Mouse (Mus musculus): ENCODE measurements around the gene Prkch. TPM values are rescaled to one million over a fixed set of nuclear protein-coding genes. Genes with fewer than 3 reads are reported as not detected.
A peak's percentile ranks its signal among the peaks of the same experiment; 100 is the strongest.
"Not testable (repeated sequence)": the region's sequence is repeated elsewhere in the genome, so short reads cannot be mapped to it uniquely, and the experiment has no call there.

Gene Prkch
- polyA plus RNA-seq, 1 experiment from 2014 or later, result 8.8 TPM

- Histone ChIP-seq H3K4me2 (ENCODE audit: low read depth, severe bottlenecking) (peak within 1 kb of the TSS; percentile 75), H3K9ac (ENCODE audit: low read length) (peak within 1 kb of the TSS; percentile 67), H3K36me3 (ENCODE audit: control insufficient read depth, insufficient read depth, low read length) (no peaks in the 10 kb centered on the region), H3K4me1 (ENCODE audit: control insufficient read depth, insufficient read depth, low read length) (peaks cover 21% of the 10 kb centered on the region), H3K27ac (replicated peaks; ENCODE audit: low read depth, low read length) (peak within 1 kb of the TSS; percentile 61), H3K4me3 (ENCODE audit: low read depth, low read length) (peak within 1 kb of the TSS; percentile 51), H3K27me3 (ENCODE audit: control insufficient read depth, insufficient read depth, low read length) (peaks cover 31% of the 10 kb centered on the region), H3K9me3 (ENCODE audit: control insufficient read depth, low read length) (no peaks in the 10 kb centered on the region)
- 1% methylated on average over 23 of the region's 61 CpGs for WGBS
- DNase-seq (ENCODE audit: low spot score) (no peak), ATAC-seq (ENCODE audit: insufficient number of reproducible peaks, low FRiP score, low TSS enrichment, low read depth) (peak; percentile 72)
Observed at GRCm38 (mm10) chr12:73546086-73546711, 38.4 kb upstream of the Prkch start, which contains the start of gene Tmem30b. Gene Tmem30b, minus strand, starts transcription at chr12:73546392.

- H3K4me1 ChIP-seq (ENCODE audit: control insufficient read depth, insufficient read depth, low read length), result peaks cover 13% of the 10 kb centered on the region
- no peak overlapping the region for H3K4me3 ChIP-seq (ENCODE audit: low read depth, low read length)
- H3K36me3 ChIP-seq (ENCODE audit: control insufficient read depth, insufficient read depth, low read length), result no peaks in the 10 kb centered on the region
- ATAC-seq (ENCODE audit: insufficient number of reproducible peaks, low FRiP score, low TSS enrichment, low read depth) (no peak), DNase-seq (ENCODE audit: low spot score) (no peak)
- H3K9ac ChIP-seq (ENCODE audit: low read length), result no peak overlapping the region
- WGBS, result 31% methylated on average over 10 of the region's 10 CpGs
- H3K27me3 ChIP-seq (ENCODE audit: control insufficient read depth, insufficient read depth, low read length), result peaks cover 31% of the 10 kb centered on the region
- H3K9me3 ChIP-seq (ENCODE audit: control insufficient read depth, low read length), result no peaks in the 10 kb centered on the region
- no peak overlapping the region for H3K27ac ChIP-seq (replicated peaks; ENCODE audit: low read depth, low read length)
- H3K4me2 ChIP-seq (ENCODE audit: low read depth, severe bottlenecking), result no peak overlapping the region
Observed at GRCm38 (mm10) chr12:73547646-73548045, 37.0 kb upstream of the Prkch start.

GRCm38 (mm10) chr12:73548259-73548658 lies 36.3 kb upstream of the Prkch start:
- 68% methylated on average over 8 of the region's 8 CpGs for WGBS
- ATAC-seq (ENCODE audit: insufficient number of reproducible peaks, low FRiP score, low TSS enrichment, low read depth) (no peak), DNase-seq (ENCODE audit: low spot score) (no peak)
- no peaks in the 10 kb centered on the region for H3K36me3 ChIP-seq (ENCODE audit: control insufficient read depth, insufficient read depth, low read length)
- no peak overlapping the region for H3K9ac ChIP-seq (ENCODE audit: low read length)
- H3K27ac ChIP-seq (replicated peaks; ENCODE audit: low read depth, low read length), result no peak overlapping the region
- H3K4me1 ChIP-seq (ENCODE audit: control insufficient read depth, insufficient read depth, low read length), result peaks cover 13% of the 10 kb centered on the region
- H3K4me3 ChIP-seq (ENCODE audit: low read depth, low read length), result no peak overlapping the region
- no peaks in the 10 kb centered on the region for H3K9me3 ChIP-seq (ENCODE audit: control insufficient read depth, low read length)
- peaks cover 31% of the 10 kb centered on the region for H3K27me3 ChIP-seq (ENCODE audit: control insufficient read depth, insufficient read depth, low read length)
- no peak overlapping the region for H3K4me2 ChIP-seq (ENCODE audit: low read depth, severe bottlenecking)

GRCm38 (mm10) chr12:73554155-73554554 lies 30.4 kb upstream of the Prkch start:
- Histone ChIP-seq H3K27me3 (ENCODE audit: control insufficient read depth, insufficient read depth, low read length) (no peaks in the 10 kb centered on the region), H3K4me1 (ENCODE audit: control insufficient read depth, insufficient read depth, low read length) (peaks cover 3% of the 10 kb centered on the region; the same call in 1 of the 2 replicates), H3K27ac (replicated peaks; ENCODE audit: low read depth, low read length) (no peak overlapping the region), H3K4me3 (ENCODE audit: low read depth, low read length) (no peak overlapping the region), H3K9me3 (ENCODE audit: control insufficient read depth, low read length) (no peaks in the 10 kb centered on the region), H3K36me3 (ENCODE audit: control insufficient read depth, insufficient read depth, low read length) (no peaks in the 10 kb centered on the region), H3K4me2 (ENCODE audit: low read depth, severe bottlenecking) (no peak overlapping the region), H3K9ac (ENCODE audit: low read length) (no peak overlapping the region)
- DNase-seq (ENCODE audit: low spot score) (peak; percentile 79), ATAC-seq (ENCODE audit: insufficient number of reproducible peaks, low FRiP score, low TSS enrichment, low read depth) (peak; percentile 70)
- 5% methylated on average over 5 of the region's 5 CpGs for WGBS

- Histone ChIP-seq H3K27ac (replicated peaks; ENCODE audit: low read depth, low read length) (no peak overlapping the region), H3K4me3 (ENCODE audit: low read depth, low read length) (no peak overlapping the region), H3K4me1 (ENCODE audit: control insufficient read depth, insufficient read depth, low read length) (no peaks in the 10 kb centered on the region), H3K9ac (ENCODE audit: low read length) (no peak overlapping the region), H3K9me3 (ENCODE audit: control insufficient read depth, low read length) (no peaks in the 10 kb centered on the region), H3K27me3 (ENCODE audit: control insufficient read depth, insufficient read depth, low read length) (no peaks in the 10 kb centered on the region), H3K36me3 (ENCODE audit: control insufficient read depth, insufficient read depth, low read length) (no peaks in the 10 kb centered on the region), H3K4me2 (ENCODE audit: low read depth, severe bottlenecking) (no peak overlapping the region)
- ATAC-seq (ENCODE audit: insufficient number of reproducible peaks, low FRiP score, low TSS enrichment, low read depth) (no peak), DNase-seq (ENCODE audit: low spot score) (no peak)
- WGBS, result 83% methylated on average over 20 of the region's 20 CpGs
Observed at GRCm38 (mm10) chr12:73558525-73559195, 25.9 kb upstream of the Prkch start.

GRCm38 (mm10) chr12:73560091-73560490 lies 24.5 kb upstream of the Prkch start:
- no peaks in the 10 kb centered on the region for H3K9me3 ChIP-seq (ENCODE audit: control insufficient read depth, low read length)
- ATAC-seq (ENCODE audit: insufficient number of reproducible peaks, low FRiP score, low TSS enrichment, low read depth) (no peak; the same call in 1 of the 2 replicates), DNase-seq (ENCODE audit: low spot score) (no peak)
- no peak overlapping the region for H3K4me2 ChIP-seq (ENCODE audit: low read depth, severe bottlenecking)
- no peak overlapping the region for H3K4me3 ChIP-seq (ENCODE audit: low read depth, low read length)
- no peaks in the 10 kb centered on the region for H3K27me3 ChIP-seq (ENCODE audit: control insufficient read depth, insufficient read depth, low read length)
- no peaks in the 10 kb centered on the region for H3K4me1 ChIP-seq (ENCODE audit: control insufficient read depth, insufficient read depth, low read length)
- H3K9ac ChIP-seq (ENCODE audit: low read length), result no peak overlapping the region
- H3K36me3 ChIP-seq (ENCODE audit: control insufficient read depth, insufficient read depth, low read length), result no peaks in the 10 kb centered on the region
- 58% methylated on average over 7 of the region's 7 CpGs for WGBS
- no peak overlapping the region for H3K27ac ChIP-seq (replicated peaks; ENCODE audit: low read depth, low read length)

GRCm38 (mm10) chr12:73563122-73563521 lies 21.5 kb upstream of the Prkch start:
- H3K36me3 ChIP-seq (ENCODE audit: control insufficient read depth, insufficient read depth, low read length); H3K9ac ChIP-seq (ENCODE audit: low read length); H3K27me3 ChIP-seq (ENCODE audit: control insufficient read depth, insufficient read depth, low read length); ATAC-seq (ENCODE audit: insufficient number of reproducible peaks, low FRiP score, low TSS enrichment, low read depth); H3K4me2 ChIP-seq (ENCODE audit: low read depth, severe bottlenecking); H3K27ac ChIP-seq (replicated peaks; ENCODE audit: low read depth, low read length); H3K9me3 ChIP-seq (ENCODE audit: control insufficient read depth, low read length); DNase-seq (ENCODE audit: low spot score); H3K4me3 ChIP-seq (ENCODE audit: low read depth, low read length); H3K4me1 ChIP-seq (ENCODE audit: control insufficient read depth, insufficient read depth, low read length): not testable (repeated sequence)
- 77% methylated on average over 6 of the region's 6 CpGs for WGBS

- ATAC-seq (ENCODE audit: insufficient number of reproducible peaks, low FRiP score, low TSS enrichment, low read depth) (no peak), DNase-seq (ENCODE audit: low spot score) (no peak)
- Histone ChIP-seq H3K9ac (ENCODE audit: low read length) (no peak overlapping the region), H3K9me3 (ENCODE audit: control insufficient read depth, low read length) (no peaks in the 10 kb centered on the region), H3K4me1 (ENCODE audit: control insufficient read depth, insufficient read depth, low read length) (no peaks in the 10 kb centered on the region; the same call in 1 of the 2 replicates), H3K36me3 (ENCODE audit: control insufficient read depth, insufficient read depth, low read length) (no peaks in the 10 kb centered on the region), H3K4me2 (ENCODE audit: low read depth, severe bottlenecking) (no peak overlapping the region), H3K27me3 (ENCODE audit: control insufficient read depth, insufficient read depth, low read length) (no peaks in the 10 kb centered on the region), H3K27ac (replicated peaks; ENCODE audit: low read depth, low read length) (no peak overlapping the region), H3K4me3 (ENCODE audit: low read depth, low read length) (no peak overlapping the region)
- 25% methylated on average over 10 of the region's 10 CpGs for WGBS
Observed at GRCm38 (mm10) chr12:73564176-73564575, 20.4 kb upstream of the Prkch start.
